Mouse (Mus musculus): ENCODE data around the gene Orc1.

Orc1 gene

DNA sequence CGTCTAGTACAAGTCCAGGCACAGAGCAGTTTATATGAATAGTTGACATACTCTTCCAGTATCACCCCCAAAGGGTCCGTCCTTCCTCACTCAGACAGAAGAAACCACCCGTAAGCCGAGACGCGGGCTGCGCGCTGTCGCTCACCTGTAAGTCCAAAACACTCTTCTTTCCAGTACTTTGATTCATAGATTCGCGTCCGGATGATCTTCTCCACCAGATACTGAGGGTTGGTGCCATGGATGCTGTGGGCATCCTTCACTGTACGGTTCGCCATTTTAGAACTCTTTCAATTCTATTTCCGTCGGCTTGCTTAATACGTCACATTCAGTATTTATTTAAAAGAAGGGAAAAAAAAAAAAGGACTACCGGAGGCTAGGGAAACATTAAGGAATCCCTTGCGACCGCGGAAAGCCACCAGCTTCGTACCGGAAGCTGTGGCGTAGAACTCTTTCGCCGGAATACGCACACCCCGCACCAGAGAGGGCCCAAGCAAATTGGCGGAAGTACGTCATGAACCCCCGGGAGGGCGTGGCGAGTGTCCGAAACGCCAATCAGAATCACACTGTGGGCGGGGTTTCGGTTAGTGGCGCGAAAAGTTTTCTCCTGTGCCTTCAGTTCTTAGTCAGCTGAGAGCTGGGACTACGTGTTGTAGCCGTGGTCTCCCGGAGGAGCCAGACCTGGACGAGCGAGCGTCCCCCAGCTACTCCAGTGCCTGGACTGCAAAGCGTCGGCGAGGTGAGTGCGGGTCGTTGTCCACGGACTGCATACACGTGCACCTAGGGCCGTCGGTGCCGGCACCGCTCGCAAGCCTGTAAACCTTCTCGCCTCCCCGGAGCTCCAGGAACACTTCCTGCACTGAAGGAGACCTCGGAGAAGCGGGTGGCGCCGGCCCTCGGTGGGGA lies at the start of gene Orc1, which contains the start of gene Prpf38a:
Gene Orc1, plus strand, starts transcription at position 584 of the 903 bp plus-strand sequence.
Gene Prpf38a, minus strand, starts transcription at position 497 of the 903 bp plus-strand sequence.
- no peak for TF ChIP-seq POU5F1 (IDR thresholded peaks at IDR 0.05; ENCODE audit: borderline replicate concordance, low read length)
- Histone ChIP-seq H3K27me3 (ENCODE audit: insufficient read depth, low read length) (no peaks in the 10 kb centered on the region), H3K36me3 (ENCODE audit: insufficient read depth, low read length) (peaks cover 53% of the 10 kb centered on the region)

DNA sequence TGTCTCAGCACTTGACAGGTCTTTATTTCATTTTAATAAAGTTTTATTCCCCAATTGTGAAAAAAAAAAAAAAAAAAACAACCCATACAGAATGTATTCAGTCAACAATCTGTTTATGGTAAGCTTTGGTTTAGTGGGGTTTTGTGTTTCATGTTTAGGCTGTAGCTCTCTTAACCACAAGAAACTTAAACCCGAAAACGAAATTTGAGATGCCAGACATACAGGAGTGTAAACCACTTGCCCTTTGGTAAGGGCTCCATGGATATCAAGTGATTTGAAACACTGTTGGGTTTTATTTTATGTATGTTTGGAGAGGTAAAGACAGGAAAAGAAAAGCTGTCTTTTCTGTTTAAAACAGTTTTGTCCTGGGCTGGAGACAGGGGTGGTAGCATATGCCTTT lies 39.5 kb upstream of the Orc1 start:
- TF ChIP-seq CTCF (conservative IDR thresholded peaks at IDR 0.05; ENCODE audit: low read length) (no peak), POU5F1 (IDR thresholded peaks at IDR 0.05; ENCODE audit: borderline replicate concordance, low read length) (no peak), NANOG (IDR thresholded peaks at IDR 0.05; ENCODE audit: borderline replicate concordance, low read length) (no peak)
- no peaks in the 10 kb centered on the region for H3K27me3 ChIP-seq (ENCODE audit: insufficient read depth, low read length)
- no peaks in the 10 kb centered on the region for H3K9me3 ChIP-seq (ENCODE audit: low read length)
- no peak overlapping the region for H3K4me3 ChIP-seq (replicated peaks; ENCODE audit: low read length)
- H3K4me1 ChIP-seq (replicated peaks; ENCODE audit: low read depth, low read length) = no peaks in the 10 kb centered on the region
- peaks cover 8% of the 10 kb centered on the region for H3K36me3 ChIP-seq (ENCODE audit: insufficient read depth, low read length)

More for the DNA sequence above, at the start of gene Orc1, which contains the start of gene Prpf38a:
- Histone ChIP-seq H3K4me3 (replicated peaks; ENCODE audit: low read length) (peak within 1 kb of the TSS; percentile 97), H3K4me1 (replicated peaks; ENCODE audit: low read depth, low read length) (peaks cover 41% of the 10 kb centered on the region), H3K9me3 (ENCODE audit: low read length) (no peaks in the 10 kb centered on the region)

DNA sequence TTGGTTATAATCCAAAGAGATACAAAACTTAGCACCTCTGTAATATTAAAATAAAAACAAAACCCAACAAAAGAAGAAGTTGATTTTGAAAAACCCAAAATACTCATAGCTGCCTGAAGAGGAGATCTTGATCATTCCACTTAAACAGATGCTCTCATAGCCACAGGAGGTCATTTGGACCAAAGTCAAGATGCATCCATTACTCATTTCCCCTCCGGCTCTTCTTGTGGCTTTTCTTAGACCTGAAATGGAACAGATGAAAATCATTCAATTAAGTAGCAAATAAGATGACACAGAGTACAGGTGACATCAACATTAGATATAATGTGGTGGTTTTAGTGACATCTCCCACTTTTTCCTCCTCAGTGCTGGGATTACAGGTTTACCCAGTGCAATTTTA lies 14.2 kb upstream of the Orc1 start:
- Histone ChIP-seq H3K36me3 (ENCODE audit: insufficient read depth, low read length) (peaks cover 98% of the 10 kb centered on the region), H3K27me3 (ENCODE audit: insufficient read depth, low read length) (no peaks in the 10 kb centered on the region), H3K4me3 (replicated peaks; ENCODE audit: low read length) (no peak overlapping the region), H3K9me3 (ENCODE audit: low read length) (no peaks in the 10 kb centered on the region), H3K4me1 (replicated peaks; ENCODE audit: low read depth, low read length) (peaks cover 16% of the 10 kb centered on the region; the same call in 1 of the 2 replicates)
- no peak for TF ChIP-seq NANOG (IDR thresholded peaks at IDR 0.05; ENCODE audit: borderline replicate concordance, low read length)
- no peak for TF ChIP-seq CTCF (conservative IDR thresholded peaks at IDR 0.05; ENCODE audit: low read length)
- TF ChIP-seq POU5F1 (IDR thresholded peaks at IDR 0.05; ENCODE audit: borderline replicate concordance, low read length) = no peak

DNA sequence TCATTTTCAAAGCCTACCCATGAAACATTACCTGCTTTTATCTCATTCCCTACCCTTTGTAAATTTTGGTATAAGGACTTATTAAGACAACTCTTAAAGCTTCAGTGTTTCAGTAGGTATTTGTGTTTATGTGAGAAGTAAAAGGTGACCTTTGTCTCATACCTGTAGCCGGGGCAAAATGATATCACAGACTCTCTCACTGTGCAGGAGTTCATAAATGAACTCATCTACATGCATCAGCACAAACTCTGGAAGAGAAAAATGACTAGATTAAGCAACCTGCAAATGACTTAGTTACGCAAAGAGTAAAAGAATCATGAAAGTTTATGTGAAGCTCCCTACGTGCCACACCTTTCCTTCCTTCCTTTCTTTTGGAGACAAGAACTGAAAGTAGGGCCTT lies 6.6 kb upstream of the Orc1 start:
- Histone ChIP-seq H3K27me3 (ENCODE audit: insufficient read depth, low read length) (no peaks in the 10 kb centered on the region), H3K4me1 (replicated peaks; ENCODE audit: low read depth, low read length) (peaks cover 12% of the 10 kb centered on the region), H3K9me3 (ENCODE audit: low read length) (no peaks in the 10 kb centered on the region), H3K4me3 (replicated peaks; ENCODE audit: low read length) (no peak overlapping the region), H3K36me3 (ENCODE audit: insufficient read depth, low read length) (peaks cover 90% of the 10 kb centered on the region)
- no peak for TF ChIP-seq CTCF (conservative IDR thresholded peaks at IDR 0.05; ENCODE audit: low read length)
- TF ChIP-seq NANOG (IDR thresholded peaks at IDR 0.05; ENCODE audit: borderline replicate concordance, low read length) = no peak
- TF ChIP-seq POU5F1 (IDR thresholded peaks at IDR 0.05; ENCODE audit: borderline replicate concordance, low read length) = no peak

DNA sequence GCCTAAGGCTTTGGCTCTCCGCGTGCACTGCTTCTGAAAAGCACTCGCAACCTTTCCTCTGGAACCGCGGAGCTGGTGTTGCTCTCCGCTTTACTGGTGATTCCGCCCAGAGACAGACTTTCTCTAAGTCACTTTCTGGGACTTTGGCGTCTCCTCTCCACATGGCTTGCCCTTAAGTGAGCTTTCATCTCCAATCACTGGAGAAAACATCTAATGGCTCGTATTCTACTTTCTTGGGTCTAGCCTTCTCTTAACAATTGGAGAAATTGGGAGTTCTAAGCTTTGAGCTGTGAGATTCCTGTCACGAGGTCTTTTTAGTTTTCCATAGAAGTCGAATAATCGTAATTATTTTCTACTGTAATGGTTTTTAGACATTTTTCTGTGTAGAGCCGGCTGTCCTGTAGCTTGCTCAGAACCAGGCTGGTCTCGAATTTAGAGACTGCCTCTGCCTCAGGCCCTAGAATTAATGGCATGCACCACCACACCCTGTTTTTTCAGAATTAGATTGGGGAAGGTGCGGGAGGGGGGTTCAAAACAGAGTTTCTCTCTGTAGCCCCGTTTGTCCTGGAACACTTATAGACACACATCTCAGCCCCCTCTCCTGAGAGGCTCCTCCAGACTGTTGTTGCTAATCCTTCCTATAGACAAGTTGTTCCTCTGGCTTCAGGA lies 654 bp downstream of the Orc1 start:
- no peaks in the 10 kb centered on the region for H3K27me3 ChIP-seq (ENCODE audit: insufficient read depth, low read length)
- H3K4me1 ChIP-seq (replicated peaks; ENCODE audit: low read depth, low read length) = peaks cover 45% of the 10 kb centered on the region
- peak overlapping the region; percentile 97 for H3K4me3 ChIP-seq (replicated peaks; ENCODE audit: low read length)
- no peaks in the 10 kb centered on the region for H3K9me3 ChIP-seq (ENCODE audit: low read length)
- H3K36me3 ChIP-seq (ENCODE audit: insufficient read depth, low read length) = peaks cover 51% of the 10 kb centered on the region
- TF ChIP-seq NANOG (IDR thresholded peaks at IDR 0.05; ENCODE audit: borderline replicate concordance, low read length) = no peak
- no peak for TF ChIP-seq POU5F1 (IDR thresholded peaks at IDR 0.05; ENCODE audit: borderline replicate concordance, low read length)
- TF ChIP-seq CTCF (conservative IDR thresholded peaks at IDR 0.05; ENCODE audit: low read length) = no peak

DNA sequence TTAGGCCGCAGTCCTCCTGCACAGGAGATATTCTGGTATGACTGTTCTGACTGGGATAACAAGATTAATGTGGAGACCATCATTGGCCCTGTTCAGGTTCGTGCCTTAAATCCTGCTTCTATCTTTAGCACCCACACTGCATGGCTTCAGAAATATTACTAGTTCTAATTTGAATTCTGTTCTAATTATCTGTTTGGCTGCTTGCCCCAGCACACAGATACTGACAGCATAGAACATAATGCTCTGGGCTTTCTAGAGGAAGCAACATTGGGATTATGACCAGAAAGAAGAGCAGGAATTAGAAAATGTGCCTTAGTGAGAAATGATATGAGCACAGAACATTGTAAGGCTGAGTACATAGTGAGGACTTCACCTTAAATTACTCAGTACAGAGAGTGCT lies 14.2 kb downstream of the Orc1 start:
- TF ChIP-seq CTCF (conservative IDR thresholded peaks at IDR 0.05; ENCODE audit: low read length) = no peak
- no peak for TF ChIP-seq POU5F1 (IDR thresholded peaks at IDR 0.05; ENCODE audit: borderline replicate concordance, low read length)
- no peak for TF ChIP-seq NANOG (IDR thresholded peaks at IDR 0.05; ENCODE audit: borderline replicate concordance, low read length)
- H3K27me3 ChIP-seq (ENCODE audit: insufficient read depth, low read length) = no peaks in the 10 kb centered on the region
- no peaks in the 10 kb centered on the region for H3K9me3 ChIP-seq (ENCODE audit: low read length)
- H3K4me3 ChIP-seq (replicated peaks; ENCODE audit: low read length) = no peak overlapping the region
- H3K36me3 ChIP-seq (ENCODE audit: insufficient read depth, low read length) = peaks cover 98% of the 10 kb centered on the region
- peaks cover 39% of the 10 kb centered on the region for H3K4me1 ChIP-seq (replicated peaks; ENCODE audit: low read depth, low read length)

DNA sequence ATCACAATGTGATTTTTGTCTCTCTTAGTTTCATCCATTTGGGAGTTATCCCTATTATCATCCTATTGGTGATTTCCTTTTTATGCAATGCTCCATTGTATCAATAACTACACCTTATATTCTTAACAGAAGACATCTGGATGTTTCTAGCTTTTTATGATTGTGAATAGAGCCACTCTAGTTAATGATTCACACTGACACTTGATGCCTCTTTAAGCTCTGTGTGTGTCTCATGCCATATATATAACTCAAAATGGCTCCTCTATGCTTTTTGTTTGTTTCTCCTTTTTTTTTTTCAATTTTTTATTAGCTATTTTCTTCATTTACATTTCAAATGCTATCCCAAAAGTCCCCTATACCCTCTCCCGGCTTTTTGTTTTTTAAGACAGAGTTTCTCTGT lies 16.6 kb downstream of the Orc1 start:
- H3K4me1 ChIP-seq (replicated peaks; ENCODE audit: low read depth, low read length) = peaks cover 20% of the 10 kb centered on the region
- peaks cover 98% of the 10 kb centered on the region for H3K36me3 ChIP-seq (ENCODE audit: insufficient read depth, low read length)
- no peaks in the 10 kb centered on the region for H3K27me3 ChIP-seq (ENCODE audit: insufficient read depth, low read length)
- no peak overlapping the region for H3K4me3 ChIP-seq (replicated peaks; ENCODE audit: low read length)
- TF ChIP-seq NANOG (IDR thresholded peaks at IDR 0.05; ENCODE audit: borderline replicate concordance, low read length) (no peak), POU5F1 (IDR thresholded peaks at IDR 0.05; ENCODE audit: borderline replicate concordance, low read length) (no peak), CTCF (conservative IDR thresholded peaks at IDR 0.05; ENCODE audit: low read length) (no peak)
- H3K9me3 ChIP-seq (ENCODE audit: low read length) = no peaks in the 10 kb centered on the region

DNA sequence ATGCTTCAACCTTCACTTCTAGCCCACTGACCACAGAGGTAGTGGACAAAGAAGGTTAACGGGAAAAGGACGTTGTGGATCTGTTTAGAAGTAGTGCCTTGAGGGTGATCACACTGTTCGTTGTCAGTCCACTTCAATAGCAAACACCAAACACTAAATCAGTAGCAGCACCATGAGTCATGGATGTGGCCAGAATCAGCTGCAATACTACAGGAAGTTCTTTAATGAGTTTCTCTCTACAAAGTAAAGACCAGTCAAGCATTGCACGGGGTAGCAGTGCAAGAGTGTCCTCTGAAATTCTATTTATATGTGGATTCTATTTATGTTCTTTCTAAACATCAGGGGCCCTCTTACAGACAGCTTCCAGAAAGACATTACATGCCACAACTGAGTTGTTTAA lies 19.1 kb downstream of the Orc1 start:
- TF ChIP-seq NANOG (IDR thresholded peaks at IDR 0.05; ENCODE audit: borderline replicate concordance, low read length) (no peak), POU5F1 (IDR thresholded peaks at IDR 0.05; ENCODE audit: borderline replicate concordance, low read length) (no peak), CTCF (conservative IDR thresholded peaks at IDR 0.05; ENCODE audit: low read length) (no peak)
- H3K27me3 ChIP-seq (ENCODE audit: insufficient read depth, low read length) = no peaks in the 10 kb centered on the region
- peaks cover 12% of the 10 kb centered on the region for H3K4me1 ChIP-seq (replicated peaks; ENCODE audit: low read depth, low read length)
- peaks cover 96% of the 10 kb centered on the region for H3K36me3 ChIP-seq (ENCODE audit: insufficient read depth, low read length)
- H3K4me3 ChIP-seq (replicated peaks; ENCODE audit: low read length) = no peak overlapping the region
- H3K9me3 ChIP-seq (ENCODE audit: low read length) = no peaks in the 10 kb centered on the region
